ENCODE assay signal across 7 mouse cellular contexts in genomic region chr4:155785819-155786218, GRCm38 (mm10). TPM values are rescaled to one million over a fixed set of nuclear protein-coding genes. Genes with fewer than 3 reads are reported as not detected.
DNase-seq lines count a peak whose midpoint lies in the region; ATAC-seq and TF ChIP-seq lines count a peak whose summit lies in the region.

Gene Tmem88b, minus strand, starts transcription at chr4:155785874.

- peak within 1 kb of the TSS; percentile 82; the same call in 1 of the 2 replicates for H3K9ac ChIP-seq in lung, embryonic 14.5 days
- H3K9ac ChIP-seq in embryonic facial prominence, embryonic 14.5 days (ENCODE audit: low read depth, low read length) = peak within 1 kb of the TSS; percentile 90
- 0 out of 2 replicates have a peak within 1 kb of the TSS, but pooled peaks have one; percentile 74 for H3K9ac ChIP-seq in intestine, postnatal 0 days (ENCODE audit: low read depth, low read length)
- peak within 1 kb of the TSS; percentile 85 for H3K9ac ChIP-seq in neural tube, embryonic 14.5 days (replicated peaks; ENCODE audit: low read depth, low read length)

- H3K4me2 ChIP-seq in lung, embryonic 14.5 days = peak within 1 kb of the TSS; percentile 81
- peak within 1 kb of the TSS; percentile 81 for H3K4me2 ChIP-seq in embryonic facial prominence, embryonic 14.5 days (ENCODE audit: low read depth, low read length)
- peak within 1 kb of the TSS; percentile 90 for H3K4me2 ChIP-seq in intestine, postnatal 0 days (replicated peaks; ENCODE audit: low read depth)
- H3K4me2 ChIP-seq in neural tube, embryonic 14.5 days (ENCODE audit: low read depth, low read length) = peak within 1 kb of the TSS; percentile 63

- no peaks in the 10 kb centered on the region for H3K9me3 ChIP-seq in lung, embryonic 14.5 days (ENCODE audit: low read depth, low read length)
- H3K9me3 ChIP-seq in embryonic facial prominence, embryonic 14.5 days (ENCODE audit: control insufficient read depth, low read length) = no peaks in the 10 kb centered on the region
- H3K9me3 ChIP-seq in intestine, postnatal 0 days (ENCODE audit: control insufficient read depth) = no peaks in the 10 kb centered on the region
- H3K9me3 ChIP-seq in neural tube, embryonic 14.5 days (ENCODE audit: control insufficient read depth, low read length) = no peaks in the 10 kb centered on the region

- no peaks in the 10 kb centered on the region for H3K36me3 ChIP-seq in lung, embryonic 14.5 days (ENCODE audit: insufficient read depth)
- no peaks in the 10 kb centered on the region for H3K36me3 ChIP-seq in embryonic facial prominence, embryonic 14.5 days (ENCODE audit: control insufficient read depth, insufficient read depth, low read length)
- H3K36me3 ChIP-seq in intestine, postnatal 0 days (ENCODE audit: control insufficient read depth, insufficient read depth) = no peaks in the 10 kb centered on the region
- H3K36me3 ChIP-seq in neural tube, embryonic 14.5 days (ENCODE audit: control insufficient read depth, insufficient read depth, low read length) = no peaks in the 10 kb centered on the region

- no peak within 1 kb of the TSS for H3K27ac ChIP-seq in lung, embryonic 14.5 days (ENCODE audit: low read depth)
- H3K27ac ChIP-seq in embryonic facial prominence, embryonic 14.5 days (replicated peaks; ENCODE audit: low read depth, low read length) = 0 out of 2 replicates have a peak within 1 kb of the TSS, but pooled peaks have one; percentile 82
- peak within 1 kb of the TSS; percentile 98; the same call in 1 of the 2 replicates for H3K27ac ChIP-seq in intestine, postnatal 0 days (ENCODE audit: low read depth, low read length)
- H3K27ac ChIP-seq in neural tube, embryonic 14.5 days (ENCODE audit: low read depth, low read length) = peak within 1 kb of the TSS; percentile 88; the same call in 1 of the 2 replicates

- no peak for ATAC-seq in lung, embryonic 14.5 days (ENCODE audit: insufficient read depth)
- ATAC-seq in embryonic facial prominence, embryonic 14.5 days (ENCODE audit: low read depth) = no peak
- ATAC-seq in intestine, postnatal 0 days = no peak
- no peak for ATAC-seq in neural tube, embryonic 14.5 days (ENCODE audit: low read depth)

- H3K4me3 ChIP-seq in lung, embryonic 14.5 days (ENCODE audit: low read depth, low read length) = peak within 1 kb of the TSS; percentile 60; the same call in 1 of the 2 replicates
- peak within 1 kb of the TSS; percentile 68 for H3K4me3 ChIP-seq in embryonic facial prominence, embryonic 14.5 days (ENCODE audit: low read depth, low read length)
- peak within 1 kb of the TSS; percentile 70; the same call in 1 of the 2 replicates for H3K4me3 ChIP-seq in intestine, postnatal 0 days (ENCODE audit: low read depth, low read length)
- H3K4me3 ChIP-seq in neural tube, embryonic 14.5 days (ENCODE audit: low read depth, low read length) = peak within 1 kb of the TSS; percentile 61

- 61% methylated on average over 5 of the region's 5 CpGs for WGBS in lung, embryonic 14.5 days
- 56% methylated on average over 5 of the region's 5 CpGs for WGBS in embryonic facial prominence, embryonic 14.5 days
- WGBS in intestine, postnatal 0 days = 49% methylated on average over 5 of the region's 5 CpGs
- WGBS in neural tube, embryonic 14.5 days = 68% methylated on average over 5 of the region's 5 CpGs

- peak; percentile 23; the same call in 1 of the 2 replicates for TF ChIP-seq CTCF in lung, embryonic 14.5 days (IDR thresholded peaks at IDR 0.05; ENCODE audit: low read depth)
- peak; percentile 64 for TF ChIP-seq CTCF in intestine, postnatal 0 days (IDR thresholded peaks at IDR 0.05; ENCODE audit: low read depth)

- no peaks in the 10 kb centered on the region for H3K27me3 ChIP-seq in lung, embryonic 14.5 days (ENCODE audit: insufficient read depth, low read length)
- no peaks in the 10 kb centered on the region for H3K27me3 ChIP-seq in embryonic facial prominence, embryonic 14.5 days (replicated peaks; ENCODE audit: control insufficient read depth, insufficient read depth, low read length)
- H3K27me3 ChIP-seq in intestine, postnatal 0 days (replicated peaks; ENCODE audit: control insufficient read depth, insufficient read depth, low read length) = no peaks in the 10 kb centered on the region
- no peaks in the 10 kb centered on the region for H3K27me3 ChIP-seq in neural tube, embryonic 14.5 days (ENCODE audit: control insufficient read depth, insufficient read depth, low read length)

- 0 out of 2 replicates have a peak, but pooled peaks cover 6% of the 10 kb centered on the region for H3K4me1 ChIP-seq in lung, embryonic 14.5 days (ENCODE audit: insufficient read depth)
- peaks cover 6% of the 10 kb centered on the region; the same call in 1 of the 2 replicates for H3K4me1 ChIP-seq in embryonic facial prominence, embryonic 14.5 days (ENCODE audit: control insufficient read depth, insufficient read depth, low read length)
- peaks cover 6% of the 10 kb centered on the region for H3K4me1 ChIP-seq in intestine, postnatal 0 days (replicated peaks; ENCODE audit: control insufficient read depth, insufficient read depth, low read length)
- H3K4me1 ChIP-seq in neural tube, embryonic 14.5 days (ENCODE audit: control insufficient read depth, insufficient read depth, low read length) = peaks cover 7% of the 10 kb centered on the region; the same call in 1 of the 2 replicates

- DNase-seq in lung, embryonic 14.5 days = no peak
- no peak for DNase-seq in lung, postnatal 36 days
- no peak for DNase-seq in embryonic facial prominence, embryonic 14.5 days (ENCODE audit: low spot score)
- DNase-seq in kidney, postnatal 36 days = no peak
- no peak for DNase-seq in kidney, adult 11 months

RNA-seq across cellular contexts. Expression of gene Tmem88b, which starts in this region (rescaled TPM):
- 0.12 and 0.15 TPM in 2 replicates for polyA plus RNA-seq in lung, embryonic 14.5 days (2014; fragmentation: Nextera tagmentation; extraction: Ambion mirVana)
- 0.92 and 1.2 TPM in 2 replicates for polyA plus RNA-seq in embryonic facial prominence, embryonic 14.5 days (2014; fragmentation: Nextera tagmentation; extraction: Ambion mirVana)
- polyA plus RNA-seq in intestine, postnatal 0 days (2015; fragmentation: Nextera tagmentation; extraction: Ambion mirVana) = 0.64 and 0.68 TPM in 2 replicates
- 0.92 and 1.2 TPM in 2 replicates for polyA plus RNA-seq in neural tube, embryonic 14.5 days (2014; fragmentation: Nextera tagmentation; extraction: Ambion mirVana)
